Mouse (Mus musculus): ENCODE data around the gene Acadvl.

DNA sequence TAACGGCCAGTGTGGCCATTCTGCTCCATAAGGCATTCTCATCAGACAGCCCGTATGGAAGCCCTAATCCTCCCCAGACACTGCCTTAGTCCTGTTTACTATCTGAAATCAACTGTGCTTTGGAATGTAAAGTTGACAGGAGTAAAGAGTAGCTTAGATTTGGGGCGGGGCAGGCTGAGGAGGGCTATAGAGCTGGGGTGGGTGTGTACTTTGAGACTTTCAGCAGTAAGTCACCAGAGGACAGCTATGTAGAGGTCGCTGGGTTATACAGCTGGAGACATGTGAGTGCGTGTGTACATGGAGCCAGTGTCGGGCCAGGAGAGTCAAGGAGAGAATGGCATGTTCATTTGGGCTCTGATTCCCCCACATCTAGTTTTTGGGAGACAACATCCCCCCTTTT, 44.7 kb upstream of the Acadvl start:
- TF ChIP-seq CTCF (IDR thresholded peaks at IDR 0.05; ENCODE audit: borderline replicate concordance, insufficient read depth, low read depth, low read length) (no peak), POLR2A (IDR thresholded peaks at IDR 0.05; ENCODE audit: borderline replicate concordance, insufficient read depth, low read length) (no peak)
